ENCODE assay signal across 15 mouse cellular contexts in the genomic region with DNA sequence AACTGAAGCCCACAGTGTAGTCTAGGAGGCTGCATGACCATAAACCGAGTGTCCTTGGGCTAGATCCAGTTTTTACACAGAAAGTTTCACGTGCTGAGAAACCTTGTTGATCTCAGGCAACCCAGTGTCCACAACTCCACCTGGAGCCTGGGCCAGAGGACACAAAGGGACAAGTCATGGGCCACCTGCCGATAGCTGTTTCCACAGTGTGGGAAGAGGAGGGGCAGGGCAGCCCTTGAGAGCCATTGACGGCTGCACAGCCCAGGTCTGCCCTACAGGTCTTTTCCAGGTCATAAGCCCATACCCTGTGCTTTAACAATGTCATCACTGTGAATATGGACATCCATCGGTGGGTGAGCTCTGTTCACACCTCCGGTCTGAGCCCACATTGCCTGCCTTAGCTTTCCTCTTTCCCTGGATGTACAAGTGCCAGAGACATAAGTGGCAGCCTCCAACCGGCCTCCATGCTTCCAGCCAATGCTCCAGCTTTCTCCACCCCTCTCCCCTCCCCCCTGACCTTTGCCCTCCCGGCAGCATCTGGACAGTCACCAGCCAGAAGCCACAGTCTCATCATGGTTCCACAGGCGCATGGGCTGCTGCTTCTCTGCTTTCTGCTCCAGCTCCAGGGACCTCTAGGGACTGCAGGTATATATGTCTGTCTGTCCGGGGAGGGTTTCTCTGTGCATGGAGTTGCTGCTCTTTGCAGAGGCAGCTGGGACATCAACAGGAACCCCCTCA. TPM values are rescaled to one million over a fixed set of nuclear protein-coding genes. Genes with fewer than 3 reads are reported as not detected.
DNase-seq lines count a peak whose midpoint lies in the region; ATAC-seq and TF ChIP-seq lines count a peak whose summit lies in the region.
"Had no signal": no experiment of that assay in that cellular context is flagged by ENCODE, and none has a peak within 500 bp of the region (broad histone marks: within the 10 kb centered on the region; RNA-seq: fewer than 3 reads in every experiment).

A gene (plus strand): TSS at position 548 of the 738 bp plus-strand sequence.

- no peaks in the 10 kb centered on the region for H3K9me3 ChIP-seq in neural tube, embryonic 15.5 days (replicated peaks)
- H3K9me3 ChIP-seq in midbrain, embryonic 14.5 days (ENCODE audit: control insufficient read depth, low read length): no peaks in the 10 kb centered on the region
- H3K9me3 ChIP-seq: embryonic facial prominence, embryonic 12.5 days; forebrain, embryonic 15.5 days; G1E had no signal

- H3K27ac ChIP-seq in neural tube, embryonic 15.5 days (replicated peaks): no peak within 1 kb of the TSS
- no peak within 1 kb of the TSS for H3K27ac ChIP-seq in midbrain, embryonic 14.5 days (replicated peaks; ENCODE audit: low read depth, low read length)
- H3K27ac ChIP-seq: embryonic facial prominence, embryonic 12.5 days; forebrain, embryonic 15.5 days had no signal

- H3K27me3 ChIP-seq in neural tube, embryonic 15.5 days (replicated peaks): no peaks in the 10 kb centered on the region
- H3K27me3 ChIP-seq in midbrain, embryonic 14.5 days (ENCODE audit: control insufficient read depth, insufficient read depth, low read length): no peaks in the 10 kb centered on the region
- H3K27me3 ChIP-seq: embryonic facial prominence, embryonic 12.5 days; forebrain, embryonic 15.5 days had no signal

- DNase-seq in adrenal gland, postnatal 36 days: peak; percentile 13 to 46
- no peak for DNase-seq in adrenal gland, postnatal 4 days (ENCODE audit: low spot score in 2 of 2)
- DNase-seq in neural tube, embryonic 10.5 days (ENCODE audit: extremely low spot score, low spot score): peak; percentile 44
- DNase-seq in lung, adult 2 months: no peak
- DNase-seq in yolk sac, embryonic 10.5 days (ENCODE audit: low spot score): peak; percentile 84
- no peak for DNase-seq in thymus, postnatal 4 days
- no peak for DNase-seq in midbrain, embryonic 14.5 days
- DNase-seq: heart, postnatal 10 days had no signal

- H3K4me2 ChIP-seq in neural tube, embryonic 15.5 days: no peak within 1 kb of the TSS
- no peak within 1 kb of the TSS for H3K4me2 ChIP-seq in midbrain, embryonic 14.5 days (ENCODE audit: low read length)
- H3K4me2 ChIP-seq: embryonic facial prominence, embryonic 12.5 days; forebrain, embryonic 15.5 days had no signal

- no peak for ATAC-seq in neural tube, embryonic 15.5 days (ENCODE audit: low FRiP score)
- ATAC-seq in midbrain, embryonic 14.5 days (ENCODE audit: low FRiP score, low TSS enrichment): no peak
- ATAC-seq: activated CD4-positive, CD25-positive, alpha-beta regulatory T cell, adult 4 months; forebrain, embryonic 15.5 days; intestine, postnatal 0 days had no signal

- H3K36me3 ChIP-seq in neural tube, embryonic 15.5 days: peaks cover 10% of the 10 kb centered on the region
- H3K36me3 ChIP-seq in midbrain, embryonic 14.5 days (ENCODE audit: control insufficient read depth, insufficient read depth, low read length): peaks cover 10% of the 10 kb centered on the region
- H3K36me3 ChIP-seq: embryonic facial prominence, embryonic 12.5 days; G1E had no signal

- TF ChIP-seq POLR2A in lung, adult 2 months (IDR thresholded peaks at IDR 0.05; ENCODE audit: borderline replicate concordance, extremely low read depth, low read depth, low read length): no peak

- no peak for TF ChIP-seq CTCF in lung, adult 2 months (IDR thresholded peaks at IDR 0.05; ENCODE audit: insufficient read depth, low read length)

- H3K4me3 ChIP-seq in neural tube, embryonic 15.5 days (replicated peaks): no peak within 1 kb of the TSS
- H3K4me3 ChIP-seq in lung, adult 2 months (replicated peaks; ENCODE audit: extremely low read depth, low read depth, low read length): no peak within 1 kb of the TSS
- no peak within 1 kb of the TSS for H3K4me3 ChIP-seq in midbrain, embryonic 14.5 days (replicated peaks; ENCODE audit: low read depth, low read length)
- H3K4me3 ChIP-seq: embryonic facial prominence, embryonic 12.5 days; forebrain, embryonic 15.5 days had no signal

- H3K9ac ChIP-seq in neural tube, embryonic 15.5 days (replicated peaks): no peak within 1 kb of the TSS
- H3K9ac ChIP-seq in midbrain, embryonic 14.5 days (replicated peaks; ENCODE audit: low read length): no peak within 1 kb of the TSS
- H3K9ac ChIP-seq: embryonic facial prominence, embryonic 12.5 days; forebrain, embryonic 15.5 days had no signal

- WGBS in neural tube, embryonic 15.5 days: 67% methylated on average over 10 of the region's 10 CpGs
- WGBS in lung, adult 2 months: 49% methylated on average over 10 of the region's 10 CpGs
- 68% methylated on average over 10 of the region's 10 CpGs for WGBS in midbrain, embryonic 14.5 days

- H3K4me1 ChIP-seq in neural tube, embryonic 15.5 days: no peaks in the 10 kb centered on the region
- peaks cover 6% of the 10 kb centered on the region for H3K4me1 ChIP-seq in lung, adult 2 months (ENCODE audit: control insufficient read depth, insufficient read depth, low read length)
- no peaks in the 10 kb centered on the region for H3K4me1 ChIP-seq in midbrain, embryonic 14.5 days (ENCODE audit: control insufficient read depth, insufficient read depth, low read length)
- H3K4me1 ChIP-seq: embryonic facial prominence, embryonic 12.5 days; forebrain, embryonic 15.5 days had no signal

RNA-seq across cellular contexts. Expression of the gene that starts here (rescaled TPM):
- total RNA-seq in adrenal gland, postnatal 36 days (2021): under 1 TPM; 0.86 to 0.92 TPM
- 1 to 10 TPM in 1 of 2 experiments, under 1 TPM in 1; 0.67 to 8.4 TPM for total RNA-seq in adrenal gland, postnatal 4 days (2021)
- polyA plus RNA-seq in neural tube, embryonic 15.5 days (2015; fragmentation: Nextera tagmentation; extraction: Ambion mirVana): not detected in 2 replicates
- 8.5 and 27.2 TPM in 2 replicates for polyA plus RNA-seq in lung, adult 2 months (2012; rRNA removed)
- polyA plus RNA-seq in midbrain, embryonic 14.5 days (2014; fragmentation: Nextera tagmentation; extraction: Ambion mirVana): not detected in 2 replicates
- total RNA-seq: heart, postnatal 10 days; megakaryocyte-erythroid progenitor cell, adult 5-6 weeks had no signal
- polyA plus RNA-seq: activated CD4-positive, CD25-positive, alpha-beta regulatory T cell, adult 4 months; embryonic facial prominence, embryonic 12.5 days; G1E had no signal

Comparison
In these comparisons a context has a peak if more than half of its experiments do, and no peak if none do; other contexts are left out.
1. Peak in DNase-seq in adrenal gland, postnatal 36 days; RNA of the gene not detected or under 1 TPM.
2. DNase-seq: peak in neural tube, embryonic 10.5 days (single experiment) and yolk sac, embryonic 10.5 days (single experiment); none in adrenal gland, postnatal 4 days (0 of 2), lung, adult 2 months (single experiment), thymus, postnatal 4 days (single experiment) and midbrain, embryonic 14.5 days (single experiment).